Mouse (Mus musculus): ENCODE data around the gene 1500015O10Rik. TPM values are rescaled to one million over a fixed set of nuclear protein-coding genes. Genes with fewer than 3 reads are reported as not detected.

1500015O10Rik gene
- polyA plus RNA-seq, 1 experiment = 0.40 TPM

DNA sequence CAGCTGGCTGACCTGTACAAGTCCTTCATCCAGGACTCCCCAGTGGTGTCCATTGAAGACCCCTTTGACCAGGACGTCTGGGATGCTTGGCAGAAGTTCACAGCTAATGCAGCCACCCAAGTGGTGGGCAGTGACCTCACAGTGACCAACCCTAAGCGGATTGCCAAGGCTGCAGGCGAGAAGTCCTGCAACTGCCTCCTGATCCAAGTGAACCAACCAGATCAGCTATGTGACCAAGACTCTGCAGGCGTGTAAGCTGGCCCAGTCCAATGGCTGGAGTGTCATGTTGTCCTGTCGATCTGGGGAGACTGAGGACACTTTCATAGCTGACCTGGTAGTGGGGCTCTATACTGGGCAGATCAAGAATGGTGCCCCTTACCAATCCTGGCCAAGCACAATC lies 56.3 kb downstream of the 1500015O10Rik start:
- no peaks in the 10 kb centered on the region for H3K36me3 ChIP-seq (ENCODE audit: control insufficient read depth, insufficient read depth, low read length)
- H3K4me1 ChIP-seq (ENCODE audit: control insufficient read depth, insufficient read depth, low read length) = no peaks in the 10 kb centered on the region
- no peak overlapping the region for H3K4me3 ChIP-seq (ENCODE audit: control insufficient read depth, low read depth, low read length)
- TF ChIP-seq CTCF (IDR thresholded peaks at IDR 0.05; ENCODE audit: control insufficient read depth, insufficient read depth, insufficient replicate concordance, low read depth, low read length) (no peak), POLR2A (IDR thresholded peaks at IDR 0.05; ENCODE audit: control insufficient read depth, low read depth, low read length) (no peak)
- no peak overlapping the region for H3K27ac ChIP-seq (ENCODE audit: control insufficient read depth, insufficient read depth, low read depth, low read length)
- H3K27me3 ChIP-seq (ENCODE audit: control insufficient read depth, insufficient read depth, low read length) = no peaks in the 10 kb centered on the region

DNA sequence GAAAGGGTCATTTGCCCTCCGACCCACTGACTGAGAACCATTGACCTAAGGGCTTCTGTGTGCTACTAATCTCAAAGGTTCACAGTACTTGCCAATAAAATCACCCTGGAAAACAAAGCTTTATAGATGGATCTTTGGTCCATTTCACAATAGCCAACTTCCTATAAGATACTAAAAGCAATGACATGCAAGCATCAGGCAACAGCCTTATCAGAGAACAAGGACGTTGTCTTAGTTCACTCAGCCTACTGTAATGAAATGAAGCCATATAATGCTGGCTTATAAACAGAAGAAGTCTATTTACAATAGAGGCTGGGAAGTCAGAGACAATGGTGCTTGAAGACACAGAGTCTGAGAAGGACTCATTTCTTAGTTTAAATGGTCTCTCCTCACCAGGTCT lies 59.4 kb downstream of the 1500015O10Rik start:
- TF ChIP-seq POLR2A (IDR thresholded peaks at IDR 0.05; ENCODE audit: control insufficient read depth, low read depth, low read length) (no peak), CTCF (IDR thresholded peaks at IDR 0.05; ENCODE audit: control insufficient read depth, insufficient read depth, insufficient replicate concordance, low read depth, low read length) (no peak)
- no peak overlapping the region for H3K27ac ChIP-seq (ENCODE audit: control insufficient read depth, insufficient read depth, low read depth, low read length)
- no peak overlapping the region for H3K4me3 ChIP-seq (ENCODE audit: control insufficient read depth, low read depth, low read length)
- no peaks in the 10 kb centered on the region for H3K4me1 ChIP-seq (ENCODE audit: control insufficient read depth, insufficient read depth, low read length)
- H3K36me3 ChIP-seq (ENCODE audit: control insufficient read depth, insufficient read depth, low read length) = no peaks in the 10 kb centered on the region
- no peaks in the 10 kb centered on the region for H3K27me3 ChIP-seq (ENCODE audit: control insufficient read depth, insufficient read depth, low read length)

Other genes with a start within 250 kb of the 1500015O10Rik start
- 16.3 and 23.7 TPM in 2 replicates for gene Uxs1, start 97.2 kb downstream of the 1500015O10Rik start, polyA plus RNA-seq (2012; rRNA removed)
- 27.8 and 35.4 TPM in 2 replicates for gene Tpp2, start 203.0 kb downstream of the 1500015O10Rik start, polyA plus RNA-seq (2012; rRNA removed)

All from testis, adult 2 months (tissue).